Mouse (Mus musculus): ENCODE data around the gene Thy1. TPM values are rescaled to one million over a fixed set of nuclear protein-coding genes. Genes with fewer than 3 reads are reported as not detected.

Thy1 gene
- total and polyA plus RNA-seq, 3 experiments = 1.5 to 24.0 TPM; not detected in 1

GRCm38 (mm10) chr9:44045884-44046272, 2.7 kb downstream of the Thy1 start:
- DNase-seq (ENCODE audit: low read depth, low spot score) = no peak
- peaks cover 5 to 49% of the 10 kb centered on the region in 2 experiments for H3K4me1 ChIP-seq (ENCODE audit: control insufficient read depth in 1 of 2, insufficient read depth in 2 of 2, low read length in 2 of 2)

DNA sequence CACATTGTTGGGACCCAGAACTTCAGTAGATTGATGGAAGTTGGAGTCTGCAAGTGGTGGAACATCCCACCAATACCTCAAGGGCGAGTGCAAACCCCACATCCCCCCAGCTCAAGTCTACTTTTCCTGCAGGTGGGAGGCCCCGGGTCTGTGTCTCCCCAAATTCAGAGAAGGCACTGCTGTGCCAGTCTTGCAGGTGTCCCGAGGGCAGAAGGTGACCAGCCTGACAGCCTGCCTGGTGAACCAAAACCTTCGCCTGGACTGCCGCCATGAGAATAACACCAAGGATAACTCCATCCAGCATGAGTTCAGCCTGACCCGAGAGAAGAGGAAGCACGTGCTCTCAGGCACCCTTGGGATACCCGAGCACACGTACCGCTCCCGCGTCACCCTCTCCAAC, 3.2 kb downstream of the Thy1 start:
- H3K4me3 ChIP-seq (ENCODE audit: control insufficient read depth in 1 of 2, insufficient read depth in 1 of 2, low read depth in 2 of 2, low read length in 2 of 2) = no peak overlapping the region
- peaks cover 5 to 48% of the 10 kb centered on the region in 2 experiments for H3K4me1 ChIP-seq (ENCODE audit: control insufficient read depth in 1 of 2, insufficient read depth in 2 of 2, low read length in 2 of 2)
- no peak for DNase-seq (ENCODE audit: low read depth, low spot score)
- no peaks in the 10 kb centered on the region for H3K79me2 ChIP-seq (ENCODE audit: control insufficient read depth, insufficient read depth, low read length, poor library complexity)
- no peak overlapping the region for H3K27ac ChIP-seq (ENCODE audit: control insufficient read depth, low read depth, low read length)
- no peaks in the 10 kb centered on the region for H3K9me3 ChIP-seq (replicated peaks; ENCODE audit: insufficient read depth, low read length)
- TF ChIP-seq MEF2A (IDR thresholded peaks at IDR 0.05; ENCODE audit: extremely low read depth, insufficient replicate concordance, low read depth, low read length, poor library complexity, severe bottlenecking) (no peak), POLR2AphosphoS2 (IDR thresholded peaks at IDR 0.05; ENCODE audit: low read length) (no peak), RCOR1 (IDR thresholded peaks at IDR 0.05; ENCODE audit: low read depth, low read length) (no peak), BHLHE40 (IDR thresholded peaks at IDR 0.05; ENCODE audit: borderline replicate concordance, low read depth, low read length) (no peak), UBTF (IDR thresholded peaks at IDR 0.05; ENCODE audit: borderline replicate concordance, insufficient read depth, low read depth, low read length) (no peak), NELFE (IDR thresholded peaks at IDR 0.05; ENCODE audit: low read depth, low read length) (no peak)
- H3K9ac ChIP-seq (ENCODE audit: control insufficient read depth, low read depth, low read length, poor library complexity, severe bottlenecking) = peak overlapping the region; percentile 10; the same call in 1 of the 2 replicates
- peaks cover 0 to 35% of the 10 kb centered on the region in 2 experiments; a peak in 2 of 4 replicates for H3K36me3 ChIP-seq (ENCODE audit: control insufficient read depth in 1 of 2, insufficient read depth in 2 of 2, low read length in 2 of 2)
- H3K27me3 ChIP-seq (ENCODE audit: control insufficient read depth in 1 of 2, insufficient read depth in 2 of 2, low read length in 2 of 2) = no peaks in the 10 kb centered on the region

More at GRCm38 (mm10) chr9:44045884-44046272, 2.7 kb downstream of the Thy1 start:
- Histone ChIP-seq H3K9me3 (replicated peaks; ENCODE audit: insufficient read depth, low read length) (no peaks in the 10 kb centered on the region), H3K9ac (ENCODE audit: control insufficient read depth, low read depth, low read length, poor library complexity, severe bottlenecking) (no peak overlapping the region), H3K27ac (ENCODE audit: control insufficient read depth, low read depth, low read length) (no peak overlapping the region), H3K27me3 (ENCODE audit: control insufficient read depth in 1 of 2, insufficient read depth in 2 of 2, low read length in 2 of 2) (no peaks in the 10 kb centered on the region), H3K4me3 (ENCODE audit: control insufficient read depth in 1 of 2, insufficient read depth in 1 of 2, low read depth in 2 of 2, low read length in 2 of 2) (no peak overlapping the region), H3K79me2 (ENCODE audit: control insufficient read depth, insufficient read depth, low read length, poor library complexity) (no peaks in the 10 kb centered on the region), H3K36me3 (ENCODE audit: control insufficient read depth in 1 of 2, insufficient read depth in 2 of 2, low read length in 2 of 2) (peaks cover 0 to 35% of the 10 kb centered on the region in 2 experiments; a peak in 2 of 4 replicates)
- TF ChIP-seq CTCF (IDR thresholded peaks at IDR 0.05 in 2 of 3, conservative IDR thresholded peaks at IDR 0.05 in 1 of 3; ENCODE audit: control insufficient read depth in 1 of 3, insufficient read depth in 1 of 3, low read depth in 2 of 3, low read length in 3 of 3, poor library complexity in 1 of 3, severe bottlenecking in 1 of 3) (no peak), MAZ (IDR thresholded peaks at IDR 0.05; ENCODE audit: low read depth, low read length) (no peak), EP300 (IDR thresholded peaks at IDR 0.05; ENCODE audit: low read depth in 1 of 2, low read length in 2 of 2) (no peak), NRF1 (IDR thresholded peaks at IDR 0.05; ENCODE audit: insufficient read depth, low read depth, low read length, poor library complexity, severe bottlenecking) (no peak), TAL1 (IDR thresholded peaks at IDR 0.05; ENCODE audit: low read length) (no peak), USF1 (IDR thresholded peaks at IDR 0.05; ENCODE audit: low read depth, low read length) (no peak), ZMIZ1 (IDR thresholded peaks at IDR 0.05; ENCODE audit: low read depth, low read length) (no peak), GABPA (IDR thresholded peaks at IDR 0.05; ENCODE audit: low read depth, low read length) (no peak), KAT2A (conservative IDR thresholded peaks at IDR 0.05; ENCODE audit: low read depth, low read length) (no peak), HCFC1 (IDR thresholded peaks at IDR 0.05; ENCODE audit: low read depth, low read length) (no peak), ELF1 (IDR thresholded peaks at IDR 0.05; ENCODE audit: low read depth, low read length) (no peak), ZC3H11A (IDR thresholded peaks at IDR 0.05; ENCODE audit: low read depth, low read length) (no peak), UBTF (IDR thresholded peaks at IDR 0.05; ENCODE audit: borderline replicate concordance, insufficient read depth, low read depth, low read length) (no peak), MAX (IDR thresholded peaks at IDR 0.05; ENCODE audit: low read length) (no peak), MYC (IDR thresholded peaks at IDR 0.05; ENCODE audit: low read depth, low read length) (no peak), RAD21 (IDR thresholded peaks at IDR 0.05; ENCODE audit: low read depth, low read length) (no peak), TBP (IDR thresholded peaks at IDR 0.05; ENCODE audit: low read depth, low read length) (no peak)
